Mouse (Mus musculus): ENCODE measurements around the gene 6820408C15Rik. TPM values are rescaled to one million over a fixed set of nuclear protein-coding genes. Genes with fewer than 3 reads are reported as not detected.

The 6820408C15Rik gene
- polyA plus RNA-seq, 1 experiment from 2014 or later = 0.85 TPM

DNA sequence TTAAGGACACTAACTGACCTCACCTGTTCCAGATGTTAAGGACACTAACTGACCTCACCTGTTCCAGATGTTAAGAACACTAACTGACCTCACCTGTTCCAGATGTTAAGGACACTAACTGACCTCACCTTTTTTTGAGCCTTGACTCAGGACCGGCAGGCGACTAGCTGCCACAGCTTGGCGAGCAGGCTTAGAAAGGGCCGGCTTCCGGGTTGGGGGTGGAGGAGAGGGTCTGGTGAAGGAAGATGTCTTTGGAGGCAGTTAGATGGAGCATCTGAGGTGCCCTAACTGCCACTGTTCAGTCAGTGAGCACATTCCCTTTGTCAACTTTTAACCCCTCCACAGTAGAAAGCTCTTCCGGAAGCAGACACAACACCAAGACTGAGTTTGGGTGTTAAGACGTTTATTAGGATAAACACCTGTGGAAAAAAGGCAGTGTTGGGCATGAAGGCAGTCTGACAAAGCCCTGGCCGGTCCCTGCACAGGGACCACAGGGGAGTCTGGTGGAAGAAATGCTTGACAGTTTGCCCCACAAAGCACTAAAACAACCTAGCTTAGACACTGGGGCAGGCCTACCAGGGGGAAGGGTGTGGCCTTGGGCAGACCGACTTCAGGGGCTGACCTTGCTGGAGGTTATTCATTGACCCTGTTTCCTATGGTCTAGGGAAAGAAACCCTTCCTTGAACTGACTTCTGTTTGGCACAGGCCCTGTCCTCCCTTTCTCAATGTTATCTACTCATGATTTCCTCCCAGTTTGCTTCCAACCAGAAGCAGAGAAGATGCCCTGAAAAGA, 22.0 kb upstream of the 6820408C15Rik start:
- ATAC-seq (ENCODE audit: low FRiP score, low TSS enrichment) = no peak
- Histone ChIP-seq H3K4me2 (replicated peaks; ENCODE audit: low read depth, low read length) (peak overlapping the region; percentile 84), H3K4me3 (ENCODE audit: low read length) (peak overlapping the region; percentile 82; the same call in 1 of the 2 replicates), H3K27me3 (ENCODE audit: insufficient read depth, low read length) (no peaks in the 10 kb centered on the region), H3K9me3 (ENCODE audit: low read length) (no peaks in the 10 kb centered on the region), H3K36me3 (ENCODE audit: insufficient read depth, low read length) (no peaks in the 10 kb centered on the region), H3K4me1 (ENCODE audit: insufficient read depth, low read length) (peaks cover 30% of the 10 kb centered on the region), H3K9ac (replicated peaks; ENCODE audit: low read length) (no peak overlapping the region), H3K27ac (ENCODE audit: low read length) (peak overlapping the region; percentile 11)
- 45% methylated on average over 9 of the region's 9 CpGs for WGBS

DNA sequence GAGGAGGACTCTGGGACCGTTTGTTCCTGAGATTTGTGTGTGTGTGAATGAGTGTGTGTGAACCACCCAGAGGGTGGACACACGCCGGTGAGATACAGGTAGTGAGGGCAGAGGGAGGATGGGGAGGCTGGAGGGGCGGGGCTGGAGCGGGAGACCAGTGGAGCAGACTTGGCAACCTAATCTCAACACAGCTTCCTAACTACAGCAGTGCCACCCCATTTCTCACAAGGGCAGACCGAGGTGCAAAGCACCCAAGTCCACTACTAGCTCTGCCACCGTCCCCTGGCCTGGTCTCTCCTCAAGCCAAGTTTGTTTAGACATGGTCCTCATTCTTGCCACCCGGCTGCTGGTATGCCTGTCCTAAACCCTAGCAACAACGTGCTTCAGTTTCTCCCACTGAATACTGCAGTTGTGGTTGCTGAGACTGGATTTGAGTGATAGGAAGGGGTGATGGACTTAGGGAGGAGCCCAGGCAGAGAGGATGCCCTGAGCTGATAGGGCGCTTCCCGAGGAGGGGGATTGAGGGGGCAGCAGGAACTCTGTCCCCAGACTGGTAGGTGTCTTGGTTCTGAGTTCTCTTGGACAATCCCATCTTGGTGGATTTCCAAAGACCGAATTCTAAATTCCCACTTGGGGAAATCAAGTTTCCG, 20.0 kb upstream of the 6820408C15Rik start:
- peak overlapping the region; percentile 82 for H3K4me3 ChIP-seq (ENCODE audit: low read length)
- 20% methylated on average over 13 of the region's 13 CpGs for WGBS
- ATAC-seq (ENCODE audit: low FRiP score, low TSS enrichment) = no peak
- no peaks in the 10 kb centered on the region for H3K9me3 ChIP-seq (ENCODE audit: low read length)
- peaks cover 42% of the 10 kb centered on the region for H3K4me1 ChIP-seq (ENCODE audit: insufficient read depth, low read length)
- H3K27ac ChIP-seq (ENCODE audit: low read length) = peak overlapping the region; percentile 63
- H3K4me2 ChIP-seq (replicated peaks; ENCODE audit: low read depth, low read length) = peak overlapping the region; percentile 84
- H3K36me3 ChIP-seq (ENCODE audit: insufficient read depth, low read length) = no peaks in the 10 kb centered on the region
- peak overlapping the region; percentile 95 for H3K9ac ChIP-seq (replicated peaks; ENCODE audit: low read length)
- no peaks in the 10 kb centered on the region for H3K27me3 ChIP-seq (ENCODE audit: insufficient read depth, low read length)

DNA sequence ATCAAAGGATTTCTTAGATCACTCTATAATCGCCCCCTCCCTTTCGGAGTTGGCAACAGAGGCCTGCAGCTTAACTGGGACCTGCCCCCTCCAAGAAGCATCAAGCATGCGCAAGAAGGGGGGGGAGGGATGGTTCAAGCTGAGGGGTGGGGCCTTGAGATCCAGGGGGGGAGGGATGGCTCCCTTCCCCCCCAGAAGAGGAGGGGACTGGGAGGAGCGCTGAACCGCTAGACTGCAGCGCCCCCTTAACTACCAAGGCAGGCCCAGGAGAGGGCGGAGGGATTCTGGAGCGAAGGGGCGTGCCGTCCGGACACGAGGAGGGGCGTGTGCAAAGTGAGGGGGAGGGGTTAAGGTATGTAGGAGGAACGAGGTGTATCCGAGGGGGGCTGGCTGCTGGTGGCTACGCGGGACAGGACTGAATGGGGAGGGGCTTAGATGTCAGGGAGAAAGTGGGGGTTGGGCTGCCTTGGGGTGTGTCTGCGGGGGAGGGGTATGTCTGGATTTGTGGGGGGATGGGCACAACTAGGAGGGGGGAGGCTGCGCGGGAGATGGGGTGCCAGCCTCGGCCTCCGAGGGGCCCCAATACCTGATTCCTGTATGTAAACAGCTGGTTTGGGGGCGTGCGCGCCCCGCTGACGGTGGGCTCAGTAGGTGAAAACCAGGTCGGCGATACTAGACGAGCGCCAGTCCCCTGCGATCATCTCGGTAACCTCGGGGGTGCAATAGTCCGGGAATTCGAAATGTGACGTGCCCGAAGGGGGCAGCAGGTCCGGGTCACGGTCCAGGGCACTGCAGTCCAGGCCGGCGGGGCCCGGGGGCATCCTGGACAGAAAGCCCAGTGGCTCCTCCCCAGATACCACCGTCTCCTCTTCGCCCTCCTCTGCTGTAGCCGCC, 19.0 kb upstream of the 6820408C15Rik start:
- Histone ChIP-seq H3K36me3 (ENCODE audit: insufficient read depth, low read length) (no peaks in the 10 kb centered on the region), H3K4me3 (ENCODE audit: low read length) (peak overlapping the region; percentile 82), H3K4me2 (replicated peaks; ENCODE audit: low read depth, low read length) (peak overlapping the region; percentile 84), H3K9me3 (ENCODE audit: low read length) (no peaks in the 10 kb centered on the region), H3K9ac (replicated peaks; ENCODE audit: low read length) (peak overlapping the region; percentile 95), H3K4me1 (ENCODE audit: insufficient read depth, low read length) (peaks cover 42% of the 10 kb centered on the region), H3K27ac (ENCODE audit: low read length) (peak overlapping the region; percentile 99), H3K27me3 (ENCODE audit: insufficient read depth, low read length) (no peaks in the 10 kb centered on the region)
- ATAC-seq (ENCODE audit: low FRiP score, low TSS enrichment) = peak; percentile 60
- under 1% methylated on average over 44 of the region's 46 CpGs for WGBS

DNA sequence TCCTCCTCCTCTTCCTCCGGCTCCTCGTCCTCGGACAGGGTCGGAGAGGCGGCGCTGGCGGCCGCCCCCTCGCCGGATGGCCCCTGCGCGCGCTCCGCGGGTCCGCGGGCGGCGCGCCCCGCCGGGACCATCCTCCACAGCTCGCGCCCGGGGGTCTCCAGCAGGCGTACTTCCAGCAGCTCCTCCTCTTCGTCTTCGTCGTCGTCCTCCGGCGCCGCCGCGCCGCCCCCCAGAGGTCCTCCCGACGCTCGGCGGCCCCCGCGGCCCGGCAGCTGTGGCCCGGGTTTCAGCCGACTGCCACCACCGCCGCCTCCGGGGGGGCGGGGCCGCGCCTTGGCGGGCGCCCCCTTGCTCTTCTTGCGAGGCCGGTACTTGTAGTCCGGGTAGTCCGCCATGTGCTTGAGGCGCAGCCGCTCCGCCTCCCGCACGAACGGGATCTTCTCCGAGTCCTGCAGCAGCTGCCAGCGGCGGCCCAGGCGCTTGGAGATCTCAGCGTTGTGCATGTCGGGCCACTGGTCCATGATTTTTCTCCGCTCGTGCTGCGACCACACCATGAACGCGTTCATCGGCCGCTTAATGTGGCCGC, 18.3 kb upstream of the 6820408C15Rik start:
- H3K4me1 ChIP-seq (ENCODE audit: insufficient read depth, low read length) = peaks cover 42% of the 10 kb centered on the region
- peak overlapping the region; percentile 82 for H3K4me3 ChIP-seq (ENCODE audit: low read length)
- WGBS = under 1% methylated on average over 52 of the region's 77 CpGs
- H3K27ac ChIP-seq (ENCODE audit: low read length) = peak overlapping the region; percentile 99
- no peaks in the 10 kb centered on the region for H3K9me3 ChIP-seq (ENCODE audit: low read length)
- no peaks in the 10 kb centered on the region for H3K27me3 ChIP-seq (ENCODE audit: insufficient read depth, low read length)
- peak overlapping the region; percentile 95 for H3K9ac ChIP-seq (replicated peaks; ENCODE audit: low read length)
- peak overlapping the region; percentile 84 for H3K4me2 ChIP-seq (replicated peaks; ENCODE audit: low read depth, low read length)
- ATAC-seq (ENCODE audit: low FRiP score, low TSS enrichment) = no peak; the same call in 1 of the 2 replicates
- no peaks in the 10 kb centered on the region for H3K36me3 ChIP-seq (ENCODE audit: insufficient read depth, low read length)

DNA sequence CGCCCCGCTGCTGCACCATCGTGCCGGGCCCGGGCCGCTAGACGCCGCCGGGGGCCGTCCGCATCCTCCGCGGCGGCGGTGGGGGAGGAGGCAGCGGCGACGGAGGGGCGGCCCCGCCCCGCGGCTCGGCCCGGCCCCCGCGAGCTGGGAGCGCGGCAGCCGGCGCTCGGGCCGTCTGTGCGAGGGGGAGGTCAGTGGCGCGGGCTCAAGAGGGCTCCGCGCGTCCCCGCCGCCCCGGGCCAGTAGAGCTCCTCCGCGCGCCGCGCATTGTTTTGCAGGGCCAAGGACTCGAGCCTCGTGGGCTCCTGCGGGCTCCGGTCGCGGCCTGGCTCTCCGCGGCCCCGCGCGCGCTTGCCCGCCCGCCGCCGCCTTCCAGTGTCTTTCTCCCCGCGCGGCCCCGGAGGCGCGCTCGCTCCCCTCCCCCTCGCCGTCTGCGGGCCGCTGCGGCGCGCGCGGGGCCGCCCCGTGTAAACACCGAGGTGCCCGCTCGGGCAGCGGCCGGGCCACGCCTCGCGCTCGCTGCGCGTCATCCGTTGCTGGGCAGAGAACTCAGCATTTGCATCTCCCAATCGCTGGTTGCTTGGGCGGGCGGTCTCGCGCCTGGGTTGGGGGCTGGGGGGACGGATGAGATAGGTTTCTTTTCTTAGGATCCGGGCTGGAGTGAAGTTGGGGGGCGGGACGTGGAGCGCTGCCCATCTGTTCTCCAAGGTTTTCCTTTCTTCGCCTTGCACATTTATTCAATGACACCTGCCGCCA, 17.5 kb upstream of the 6820408C15Rik start, which contains the start of gene Sox12:
Sox12 (minus strand) TSS at position 384 of the 756 bp plus-strand sequence.
- H3K4me3 ChIP-seq (ENCODE audit: low read length) = peak within 1 kb of the TSS; percentile 82
- H3K36me3 ChIP-seq (ENCODE audit: insufficient read depth, low read length) = no peaks in the 10 kb centered on the region
- H3K4me1 ChIP-seq (ENCODE audit: insufficient read depth, low read length) = peaks cover 41% of the 10 kb centered on the region
- H3K4me2 ChIP-seq (replicated peaks; ENCODE audit: low read depth, low read length) = peak within 1 kb of the TSS; percentile 84
- H3K9ac ChIP-seq (replicated peaks; ENCODE audit: low read length) = peak within 1 kb of the TSS; percentile 95
- H3K9me3 ChIP-seq (ENCODE audit: low read length) = no peaks in the 10 kb centered on the region
- peak; percentile 64 for ATAC-seq (ENCODE audit: low FRiP score, low TSS enrichment)
- under 1% methylated on average over 83 of the region's 104 CpGs for WGBS
- peak within 1 kb of the TSS; percentile 99 for H3K27ac ChIP-seq (ENCODE audit: low read length)
- H3K27me3 ChIP-seq (ENCODE audit: insufficient read depth, low read length) = no peaks in the 10 kb centered on the region

DNA sequence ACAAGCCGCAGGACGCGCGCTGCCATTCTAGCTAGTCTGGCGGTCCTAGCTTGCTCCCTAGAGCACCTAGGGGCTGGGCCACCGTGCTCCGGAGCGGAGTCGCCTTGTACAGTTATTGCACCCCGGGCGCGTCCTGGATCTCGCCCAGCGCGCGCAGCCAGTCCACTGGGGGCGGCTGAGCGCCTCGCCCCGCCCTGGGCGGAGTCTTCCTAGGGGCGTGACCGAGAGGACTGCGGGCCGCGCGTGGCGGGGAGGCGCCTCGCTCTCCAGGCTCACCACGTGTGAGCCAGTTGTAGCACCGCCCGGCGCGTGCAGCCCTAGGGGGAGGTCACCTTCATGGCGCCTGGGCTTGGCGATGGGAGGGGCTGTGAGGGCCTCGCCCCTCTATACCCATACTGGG, 16.7 kb upstream of the 6820408C15Rik start:
- Histone ChIP-seq H3K9ac (replicated peaks; ENCODE audit: low read length) (peak overlapping the region; percentile 95), H3K4me2 (replicated peaks; ENCODE audit: low read depth, low read length) (peak overlapping the region; percentile 84), H3K27me3 (ENCODE audit: insufficient read depth, low read length) (no peaks in the 10 kb centered on the region), H3K27ac (ENCODE audit: low read length) (peak overlapping the region; percentile 99), H3K4me1 (ENCODE audit: insufficient read depth, low read length) (peaks cover 33% of the 10 kb centered on the region), H3K4me3 (ENCODE audit: low read length) (peak overlapping the region; percentile 82), H3K36me3 (ENCODE audit: insufficient read depth, low read length) (no peaks in the 10 kb centered on the region), H3K9me3 (ENCODE audit: low read length) (no peaks in the 10 kb centered on the region)
- under 1% methylated on average over 38 of the region's 38 CpGs for WGBS
- peak; percentile 85 for ATAC-seq (ENCODE audit: low FRiP score, low TSS enrichment)

DNA sequence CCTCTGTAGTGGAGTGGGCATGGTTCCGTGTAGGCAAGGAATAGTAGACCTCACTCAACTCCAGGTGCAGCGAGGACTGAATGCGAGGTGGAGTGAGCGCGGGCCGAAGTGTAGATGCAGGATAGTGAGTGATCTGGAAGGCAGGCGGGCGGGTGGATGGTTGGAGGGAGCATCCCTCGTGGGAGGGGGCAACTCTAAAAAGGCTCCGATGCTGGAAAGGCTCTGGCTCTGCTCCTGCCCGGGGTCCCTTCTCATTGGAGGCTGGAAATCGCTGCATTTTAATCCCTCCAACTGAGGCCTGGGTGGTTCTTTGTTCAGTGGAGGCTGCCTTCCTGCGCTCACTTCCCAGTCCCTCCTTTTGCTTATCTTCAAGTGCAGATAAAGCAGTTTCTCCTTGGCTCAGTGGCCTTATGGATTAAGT, 16.3 kb upstream of the 6820408C15Rik start:
- Histone ChIP-seq H3K4me1 (ENCODE audit: insufficient read depth, low read length) (peaks cover 28% of the 10 kb centered on the region), H3K4me2 (replicated peaks; ENCODE audit: low read depth, low read length) (peak overlapping the region; percentile 84), H3K27ac (ENCODE audit: low read length) (peak overlapping the region; percentile 99), H3K9ac (replicated peaks; ENCODE audit: low read length) (peak overlapping the region; percentile 71), H3K4me3 (ENCODE audit: low read length) (peak overlapping the region; percentile 82), H3K27me3 (ENCODE audit: insufficient read depth, low read length) (no peaks in the 10 kb centered on the region), H3K36me3 (ENCODE audit: insufficient read depth, low read length) (no peaks in the 10 kb centered on the region), H3K9me3 (ENCODE audit: low read length) (no peaks in the 10 kb centered on the region)
- no peak; the same call in 1 of the 2 replicates for ATAC-seq (ENCODE audit: low FRiP score, low TSS enrichment)
- 1% methylated on average over 13 of the region's 13 CpGs for WGBS

DNA sequence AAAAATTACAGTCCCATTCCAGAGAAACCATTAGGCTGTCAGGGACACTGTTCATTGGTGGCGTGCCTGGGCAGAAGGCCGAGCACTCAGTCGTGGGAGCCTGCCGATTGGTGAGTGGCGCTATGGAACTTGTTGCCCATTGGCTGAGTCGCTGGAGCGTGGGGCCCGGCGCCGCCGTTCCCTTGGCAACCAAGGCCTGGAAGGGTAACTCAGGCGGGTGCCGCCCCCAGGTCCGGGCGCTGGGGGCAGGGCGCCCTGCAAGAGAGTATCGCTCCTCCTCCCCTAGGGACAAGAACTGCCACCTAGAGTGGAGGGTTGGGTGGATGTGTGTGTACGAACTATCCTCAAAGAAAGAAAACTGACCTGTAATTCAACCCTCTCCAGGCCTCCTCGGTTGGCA, 9.3 kb upstream of the 6820408C15Rik start:
- 0% methylated on average over 19 of the region's 19 CpGs for whole genome bisulfite sequencing
- Histone ChIP-seq H3K27ac (ENCODE audit: low read length) (peak overlapping the region; percentile 90), H3K4me2 (replicated peaks; ENCODE audit: low read depth, low read length) (peak overlapping the region; percentile 66), H3K9me3 (ENCODE audit: low read length) (no peaks in the 10 kb centered on the region), H3K9ac (replicated peaks; ENCODE audit: low read length) (peak overlapping the region; percentile 64), H3K27me3 (ENCODE audit: insufficient read depth, low read length) (no peaks in the 10 kb centered on the region), H3K4me3 (ENCODE audit: low read length) (peak overlapping the region; percentile 47), H3K4me1 (ENCODE audit: insufficient read depth, low read length) (peaks cover 33% of the 10 kb centered on the region), H3K36me3 (ENCODE audit: insufficient read depth, low read length) (no peaks in the 10 kb centered on the region)
- ATAC-seq (ENCODE audit: low FRiP score, low TSS enrichment) = peak; percentile 96

Data from kidney, embryonic 16.5 days (tissue).